Mouse (Mus musculus) lung, embryonic 15.5 days (tissue): ENCODE measurements at regions not wholly inside any gene's neighbourhood (a gene's known extent, or its start where the extent isn't known, plus 50 kb on each side); places are given as distances from the start of the nearest gene placed in this dataset.

ENCODE experiments used
- ATAC-seq: fragments of 200-750 bp; cut with Nextera tagmentation; 2 replicates; pipeline ENCODE4 v1.8.0; 2017; ENCODE audit warnings: moderate number of reproducible peaks, borderline replicate concordance; ENCODE audit not compliant: low FRiP score, low TSS enrichment; ENCODE audit errors: extremely low read depth
- H3K27ac ChIP-seq: fragments of 300-500 bp; sonication (generic); 2 replicates; pipeline ENCODE4 v1.5.1; 2015; ENCODE audit warnings: moderate library complexity, mild to moderate bottlenecking, inconsistent platforms
- H3K27me3 ChIP-seq: fragments of 300-500 bp; sonication (generic); 2 replicates; pipeline ENCODE4 v1.6.1; 2015; ENCODE audit warnings: inconsistent platforms
- H3K36me3 ChIP-seq: fragments of 300-500 bp; sonication (generic); 2 replicates; pipeline ENCODE4 v1.6.1; 2015; ENCODE audit warnings: inconsistent platforms
- H3K4me1 ChIP-seq: fragments of 300-500 bp; sonication (generic); 2 replicates; pipeline ENCODE4 v1.6.1; 2015; ENCODE audit warnings: inconsistent platforms
- H3K4me2 ChIP-seq: fragments of 300-500 bp; sonication (generic); 2 replicates; pipeline ENCODE4 v1.6.1; 2015; ENCODE audit warnings: inconsistent platforms, mild to moderate bottlenecking, moderate library complexity
- H3K4me3 ChIP-seq: fragments of 300-500 bp; sonication (generic); 2 replicates; pipeline ENCODE4 v1.5.1; 2015; ENCODE audit warnings: mild to moderate bottlenecking, inconsistent platforms
- H3K9ac ChIP-seq: fragments of 300-500 bp; sonication (generic); 2 replicates; pipeline ENCODE4 v1.6.1; 2015; ENCODE audit warnings: inconsistent platforms
- H3K9me3 ChIP-seq: fragments of 300-500 bp; sonication (generic); 2 replicates; pipeline ENCODE4 v1.6.1; 2016; ENCODE audit warnings: inconsistent platforms
- WGBS: fragments of 180-500 bp; shearing (Covaris S2); methylation state at CpG from one replicate; pipeline ENCODE4 v1.1.7; 2015; 5-methylcytosine and 5-hydroxymethylcytosine counted together

- no peak for ATAC-seq
- no peak overlapping the region for H3K4me2 ChIP-seq
- no peaks in the 10 kb centered on the region for H3K9me3 ChIP-seq
- no peaks in the 10 kb centered on the region for H3K4me1 ChIP-seq
- no peaks in the 10 kb centered on the region for H3K36me3 ChIP-seq
- no peak overlapping the region for H3K9ac ChIP-seq
- no peak overlapping the region for H3K27ac ChIP-seq
- no peaks in the 10 kb centered on the region for H3K27me3 ChIP-seq
- 0% methylated on average over 1 of the region's 1 CpGs for WGBS
- H3K4me3 ChIP-seq, result no peak overlapping the region
Observed at GRCm38 (mm10) chr3:50761766-50762165, 318.4 kb upstream of the Slc7a11 start.

DNA sequence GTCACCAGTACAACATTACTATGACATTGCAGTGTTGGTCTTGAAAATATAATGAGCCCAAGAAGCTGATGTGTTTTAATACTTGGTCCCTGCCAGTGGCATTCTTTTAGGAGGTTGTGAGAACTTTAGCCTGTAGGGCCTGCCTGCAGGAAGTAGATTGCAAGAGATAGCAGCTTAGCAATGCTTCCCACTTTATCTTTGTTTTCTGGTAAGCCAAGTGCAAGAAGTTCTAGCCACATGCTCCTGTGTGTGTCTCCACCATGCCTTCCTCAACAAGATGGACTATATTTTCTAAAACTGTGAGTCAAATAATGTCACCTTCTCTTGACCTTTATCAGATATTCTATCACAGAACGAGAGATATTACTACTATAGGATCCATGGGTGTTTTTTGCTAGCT, 314.7 kb upstream of the Slc7a11 start:
- H3K4me1 ChIP-seq, result no peaks in the 10 kb centered on the region
- no peak for ATAC-seq
- no peak overlapping the region for H3K4me2 ChIP-seq
- no peak overlapping the region for H3K27ac ChIP-seq
- no peak overlapping the region for H3K4me3 ChIP-seq
- H3K27me3 ChIP-seq, result no peaks in the 10 kb centered on the region
- H3K9ac ChIP-seq, result no peak overlapping the region
- H3K36me3 ChIP-seq, result no peaks in the 10 kb centered on the region
- no peaks in the 10 kb centered on the region for H3K9me3 ChIP-seq
- WGBS, result 71% methylated on average over 1 of the region's 1 CpGs

DNA sequence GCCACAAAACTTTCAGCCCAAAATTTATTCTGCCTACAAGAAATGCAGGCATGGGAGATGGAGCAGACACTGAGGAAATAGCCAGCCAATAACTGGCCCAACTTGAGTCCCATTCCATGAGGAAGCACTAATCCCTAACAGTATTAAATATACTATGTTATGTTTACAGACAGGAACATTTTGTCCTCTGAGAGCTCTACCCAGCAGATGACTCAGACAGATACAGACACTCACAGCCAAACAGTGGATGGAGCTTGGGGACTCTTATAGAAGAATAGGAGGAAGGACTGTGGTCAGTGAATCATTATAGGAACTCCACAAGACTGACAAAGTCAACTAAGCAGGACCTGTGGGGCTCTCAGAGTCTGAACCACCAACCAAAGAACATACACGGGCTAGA, 293.8 kb upstream of the Slc7a11 start:
- 86% methylated on average over 1 of the region's 1 CpGs for WGBS
- no peak for ATAC-seq
- no peak overlapping the region for H3K27ac ChIP-seq

GRCm38 (mm10) chr3:50719035-50719434, 275.6 kb upstream of the Slc7a11 start:
- Histone ChIP-seq H3K9ac (no peak overlapping the region), H3K4me3 (no peak overlapping the region), H3K27me3 (no peaks in the 10 kb centered on the region), H3K4me2 (no peak overlapping the region), H3K4me1 (no peaks in the 10 kb centered on the region), H3K27ac (no peak overlapping the region), H3K36me3 (no peaks in the 10 kb centered on the region), H3K9me3 (no peaks in the 10 kb centered on the region)
- 81% methylated on average over 5 of the region's 5 CpGs for whole genome bisulfite sequencing
- no peak for ATAC-seq

More for the DNA sequence above, 293.8 kb upstream of the Slc7a11 start:
- no peaks in the 10 kb centered on the region for H3K27me3 ChIP-seq
- no peak overlapping the region for H3K4me2 ChIP-seq
- H3K9ac ChIP-seq, result no peak overlapping the region
- no peaks in the 10 kb centered on the region for H3K9me3 ChIP-seq
- no peaks in the 10 kb centered on the region for H3K36me3 ChIP-seq
- no peaks in the 10 kb centered on the region for H3K4me1 ChIP-seq
- H3K4me3 ChIP-seq, result no peak overlapping the region

- Histone ChIP-seq H3K4me3 (no peak overlapping the region), H3K9ac (no peak overlapping the region), H3K4me2 (no peak overlapping the region), H3K4me1 (no peaks in the 10 kb centered on the region), H3K9me3 (no peaks in the 10 kb centered on the region), H3K36me3 (no peaks in the 10 kb centered on the region), H3K27ac (no peak overlapping the region), H3K27me3 (no peaks in the 10 kb centered on the region)
- 84% methylated on average over 6 of the region's 6 CpGs for WGBS
- ATAC-seq, result no peak
Observed at GRCm38 (mm10) chr3:50713463-50713862, 270.0 kb upstream of the Slc7a11 start.

GRCm38 (mm10) chr3:50709415-50709989, 266.1 kb upstream of the Slc7a11 start:
- H3K27ac ChIP-seq, result no peak overlapping the region
- H3K27me3 ChIP-seq, result no peaks in the 10 kb centered on the region
- no peak overlapping the region for H3K4me2 ChIP-seq
- ATAC-seq, result no peak
- WGBS, result 37% methylated on average over 12 of the region's 12 CpGs
- H3K9ac ChIP-seq, result no peak overlapping the region
- no peak overlapping the region for H3K4me3 ChIP-seq
- H3K9me3 ChIP-seq, result no peaks in the 10 kb centered on the region
- H3K4me1 ChIP-seq, result no peaks in the 10 kb centered on the region
- no peaks in the 10 kb centered on the region for H3K36me3 ChIP-seq

GRCm38 (mm10) chr3:50706707-50707106, 263.3 kb upstream of the Slc7a11 start:
- Histone ChIP-seq H3K4me1 (no peaks in the 10 kb centered on the region), H3K27ac (no peak overlapping the region), H3K4me2 (no peak overlapping the region), H3K4me3 (no peak overlapping the region), H3K9ac (no peak overlapping the region), H3K36me3 (no peaks in the 10 kb centered on the region), H3K9me3 (no peaks in the 10 kb centered on the region), H3K27me3 (no peaks in the 10 kb centered on the region)
- no peak for ATAC-seq
- WGBS, result 47% methylated on average over 2 of the region's 2 CpGs

DNA sequence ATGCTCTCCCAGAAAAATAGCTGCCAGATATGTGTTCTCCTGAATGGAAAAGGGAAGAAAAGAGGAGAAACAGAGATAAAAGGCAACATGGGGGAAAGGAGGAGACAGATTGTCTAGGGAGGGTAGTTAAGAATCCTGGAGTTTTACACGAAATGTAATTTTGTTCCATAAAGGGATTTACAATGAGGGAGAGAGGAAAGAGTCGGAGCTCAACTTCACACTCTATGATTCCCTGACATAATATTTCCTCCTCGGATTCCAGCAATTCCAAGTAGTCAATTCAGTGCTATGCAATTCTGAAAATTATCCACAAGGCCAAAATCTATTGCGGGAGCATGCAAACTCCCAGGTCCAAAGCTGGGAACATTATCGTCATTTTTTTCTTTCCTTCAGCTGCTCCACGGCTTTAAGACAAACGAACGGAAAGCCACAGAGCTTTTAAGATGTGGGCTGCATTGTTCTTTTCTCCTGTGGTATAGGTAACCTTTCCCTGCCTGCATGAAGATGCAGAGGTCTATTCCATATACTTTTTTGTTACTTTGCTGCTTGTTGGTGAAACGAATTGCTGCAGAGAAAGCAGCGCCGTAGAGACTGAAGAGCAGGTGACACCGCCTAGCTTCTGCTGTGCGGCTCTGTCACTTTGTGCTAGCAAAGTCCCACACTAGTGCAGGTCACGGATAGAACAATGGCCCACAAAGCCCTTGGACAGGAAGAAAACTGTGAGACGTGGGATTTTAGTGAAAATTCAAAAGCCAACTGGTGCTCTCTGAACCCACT, 251.7 kb upstream of the Slc7a11 start:
- H3K9me3 ChIP-seq, result no peaks in the 10 kb centered on the region
- no peak overlapping the region for H3K4me3 ChIP-seq
- H3K27me3 ChIP-seq, result no peaks in the 10 kb centered on the region
- H3K27ac ChIP-seq, result peak overlapping the region; percentile 46
- WGBS, result 62% methylated on average over 15 of the region's 15 CpGs
- ATAC-seq, result no peak
- no peak overlapping the region for H3K9ac ChIP-seq
- H3K4me1 ChIP-seq, result peaks cover 7% of the 10 kb centered on the region; the same call in 1 of the 2 replicates
- H3K4me2 ChIP-seq, result peak overlapping the region; percentile 25; the same call in 1 of the 2 replicates
- no peaks in the 10 kb centered on the region for H3K36me3 ChIP-seq

- 31% methylated on average over 8 of the region's 8 CpGs for WGBS
- no peaks in the 10 kb centered on the region for H3K27me3 ChIP-seq
- no peaks in the 10 kb centered on the region for H3K9me3 ChIP-seq
- H3K9ac ChIP-seq, result no peak overlapping the region
- H3K4me3 ChIP-seq, result no peak overlapping the region
- H3K4me2 ChIP-seq, result peak overlapping the region; percentile 25; the same call in 1 of the 2 replicates
- no peaks in the 10 kb centered on the region for H3K36me3 ChIP-seq
- peaks cover 7% of the 10 kb centered on the region; the same call in 1 of the 2 replicates for H3K4me1 ChIP-seq
- H3K27ac ChIP-seq, result peak overlapping the region; percentile 46
- no peak for ATAC-seq
Observed at GRCm38 (mm10) chr3:50694497-50694896, 251.1 kb upstream of the Slc7a11 start.

DNA sequence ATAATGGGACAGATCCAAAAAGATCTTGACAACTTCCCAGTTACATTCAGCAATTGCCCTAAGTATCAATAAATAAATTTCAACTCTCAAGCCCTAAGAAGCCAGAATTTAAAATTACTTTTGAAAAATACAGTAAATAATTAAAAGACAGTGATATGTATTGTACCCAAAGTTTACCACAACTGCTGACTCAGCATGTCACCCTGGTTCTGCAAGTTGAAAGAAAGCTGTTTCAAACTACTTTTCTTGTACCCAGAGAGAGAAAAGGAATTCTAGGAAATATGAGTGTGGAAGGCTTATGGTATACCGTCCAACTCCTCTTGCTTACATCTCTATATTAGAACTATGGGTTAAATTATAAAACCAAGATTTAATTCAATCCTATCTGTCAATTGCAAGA, 248.9 kb upstream of the Slc7a11 start:
- ATAC-seq, result no peak
- Histone ChIP-seq H3K9me3 (no peaks in the 10 kb centered on the region), H3K27ac (no peak overlapping the region), H3K4me1 (peaks cover 7% of the 10 kb centered on the region; the same call in 1 of the 2 replicates), H3K9ac (no peak overlapping the region), H3K27me3 (no peaks in the 10 kb centered on the region), H3K36me3 (no peaks in the 10 kb centered on the region), H3K4me3 (no peak overlapping the region), H3K4me2 (no peak overlapping the region)
- WGBS, result 93% methylated on average over 1 of the region's 1 CpGs

- no peaks in the 10 kb centered on the region for H3K27me3 ChIP-seq
- WGBS, result 76% methylated on average over 5 of the region's 5 CpGs
- no peak for ATAC-seq
Observed at GRCm38 (mm10) chr3:50690750-50691149, 247.3 kb upstream of the Slc7a11 start.

GRCm38 (mm10) chr3:50689375-50689774, 246.0 kb upstream of the Slc7a11 start:
- H3K27me3 ChIP-seq, result no peaks in the 10 kb centered on the region
- no peak overlapping the region for H3K9ac ChIP-seq
- WGBS, result 68% methylated on average over 5 of the region's 5 CpGs
- no peak overlapping the region for H3K4me3 ChIP-seq
- H3K36me3 ChIP-seq, result no peaks in the 10 kb centered on the region
- H3K27ac ChIP-seq, result no peak overlapping the region
- H3K4me1 ChIP-seq, result no peaks in the 10 kb centered on the region
- no peaks in the 10 kb centered on the region for H3K9me3 ChIP-seq
- ATAC-seq, result no peak
- H3K4me2 ChIP-seq, result no peak overlapping the region

More at GRCm38 (mm10) chr3:50690750-50691149, 247.3 kb upstream of the Slc7a11 start:
- Histone ChIP-seq H3K4me2 (no peak overlapping the region), H3K27ac (no peak overlapping the region), H3K4me1 (peaks cover 7% of the 10 kb centered on the region; the same call in 1 of the 2 replicates), H3K4me3 (no peak overlapping the region), H3K9me3 (no peaks in the 10 kb centered on the region), H3K9ac (no peak overlapping the region), H3K36me3 (no peaks in the 10 kb centered on the region)
